Mouse (Mus musculus): ENCODE measurements around the gene Fbxo33. TPM values are rescaled to one million over a fixed set of nuclear protein-coding genes. Genes with fewer than 3 reads are reported as not detected.

The Fbxo33 gene
- total RNA-seq, 2 experiments from 2014 or later, result 74.9 to 91.7 TPM

- no peak for DNase-seq (ENCODE audit: low spot score in 2 of 2)
These were observed 20.2 kb downstream of the Fbxo33 start for GRCm38 (mm10) chr12:59199361-59199760.

DNA sequence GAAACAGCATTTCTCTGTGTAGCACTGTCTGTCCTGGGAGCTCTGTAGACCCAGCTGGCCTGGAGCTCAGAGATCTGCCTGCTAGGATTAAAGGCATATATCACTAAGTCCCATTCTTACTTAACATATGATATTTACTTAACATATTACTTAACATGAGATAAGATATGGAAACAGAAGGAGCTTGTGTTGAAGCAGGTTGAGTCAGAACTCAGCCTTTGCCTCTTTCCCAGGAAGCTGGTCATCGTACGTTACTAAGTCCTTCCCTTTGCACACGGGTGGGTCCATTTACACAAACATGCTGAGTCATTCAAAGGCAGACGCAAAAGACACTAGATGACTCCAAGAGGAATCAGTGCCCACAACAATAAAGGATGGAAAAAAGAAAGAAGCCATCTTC is 20.8 kb downstream of the Fbxo33 start:
- DNase-seq (ENCODE audit: low spot score in 2 of 2), result no peak

GRCm38 (mm10) chr12:59195941-59196340 is 23.6 kb downstream of the Fbxo33 start:
- no peak for DNase-seq (ENCODE audit: low spot score in 2 of 2)

DNA sequence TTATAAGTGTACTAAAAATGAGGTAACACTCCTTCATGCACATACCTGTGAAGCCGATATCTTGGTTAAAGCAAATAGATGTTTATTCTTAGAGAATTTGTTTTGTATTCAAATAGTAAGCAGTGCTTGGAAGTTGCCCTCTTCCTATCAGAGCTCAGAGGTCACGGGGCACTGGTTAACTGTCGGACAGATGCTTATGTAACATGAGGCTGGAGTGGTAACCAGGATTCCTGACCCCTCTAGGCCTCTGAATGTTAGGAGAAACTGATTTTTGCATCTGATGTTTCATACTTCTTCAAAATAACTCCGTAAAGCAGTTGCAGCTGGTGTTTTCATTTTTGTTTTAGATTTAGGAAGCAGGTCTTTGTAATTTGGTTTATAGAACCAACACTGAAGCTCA is 24.5 kb downstream of the Fbxo33 start:
- no peak for DNase-seq (ENCODE audit: low spot score in 2 of 2)

DNA sequence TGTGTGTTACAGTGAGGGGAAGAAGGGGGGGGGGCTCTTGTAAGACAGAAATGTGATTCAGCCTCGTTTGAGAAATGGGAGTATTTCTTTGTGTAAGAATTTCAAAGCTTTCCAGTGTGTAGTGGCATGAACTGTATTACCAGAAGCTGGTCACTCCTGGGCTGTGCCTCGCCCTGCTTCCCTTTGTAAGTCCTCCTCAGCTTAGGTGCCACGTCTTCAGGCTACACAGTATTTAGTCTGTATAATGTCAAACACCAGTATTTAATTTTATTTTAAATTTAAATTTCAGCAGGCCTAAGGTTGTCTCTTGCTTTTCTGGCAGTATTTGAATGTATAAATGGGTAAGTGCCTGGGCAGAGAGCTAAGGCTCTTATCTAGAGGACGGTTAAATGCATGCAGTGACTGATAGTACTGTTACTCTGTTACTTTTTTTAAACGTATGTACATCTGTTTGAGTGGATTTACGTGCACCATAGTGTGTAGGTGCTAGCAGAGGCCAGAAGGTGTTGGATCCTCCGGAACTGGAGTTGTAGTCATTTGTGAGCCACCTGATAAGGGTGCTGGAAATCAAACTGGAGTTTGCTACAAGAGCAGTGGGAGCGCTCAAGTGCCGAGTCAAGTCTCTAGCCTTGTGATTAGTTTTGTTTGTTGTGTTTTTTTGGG is 25.1 kb downstream of the Fbxo33 start:
- DNase-seq (ENCODE audit: low spot score in 2 of 2), result no peak

- DNase-seq (ENCODE audit: low spot score in 2 of 2), result no peak
These were observed 25.9 kb downstream of the Fbxo33 start for GRCm38 (mm10) chr12:59193637-59194036.

DNA sequence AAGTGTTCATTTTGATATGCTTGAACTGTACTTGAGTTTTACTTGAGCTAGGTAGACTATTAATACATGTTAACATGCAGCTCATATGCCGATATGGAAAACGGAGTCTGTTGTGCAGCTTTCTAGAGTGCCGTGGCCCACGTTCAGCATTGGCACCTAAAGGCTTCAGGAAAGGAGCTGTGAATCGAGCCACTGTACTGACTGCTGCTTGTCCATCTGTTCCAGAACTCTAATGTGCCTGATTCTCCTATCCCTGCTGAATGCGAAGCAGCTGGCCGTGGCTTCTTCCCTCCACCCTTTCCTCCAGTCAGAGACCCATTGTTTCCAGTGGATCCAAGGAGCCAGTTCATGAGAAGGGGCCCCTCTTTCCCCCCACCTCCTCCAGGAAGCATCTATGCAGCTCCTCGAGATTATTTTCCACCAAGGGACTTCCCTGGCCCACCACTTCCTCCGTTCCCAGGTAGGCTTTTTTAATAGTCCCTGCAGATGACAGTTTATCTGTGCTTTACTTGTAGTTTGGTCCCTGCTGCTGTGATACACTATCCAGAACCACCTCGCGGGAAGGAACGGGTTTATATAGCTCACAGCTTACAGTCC is 31.3 kb downstream of the Fbxo33 start:
- DNase-seq (ENCODE audit: low spot score in 2 of 2), result no peak

- DNase-seq (ENCODE audit: low spot score in 2 of 2), result peak in 1 of 2 experiments; percentile 23
These were observed 41.7 kb downstream of the Fbxo33 start for GRCm38 (mm10) chr12:59177814-59178213.

DNA sequence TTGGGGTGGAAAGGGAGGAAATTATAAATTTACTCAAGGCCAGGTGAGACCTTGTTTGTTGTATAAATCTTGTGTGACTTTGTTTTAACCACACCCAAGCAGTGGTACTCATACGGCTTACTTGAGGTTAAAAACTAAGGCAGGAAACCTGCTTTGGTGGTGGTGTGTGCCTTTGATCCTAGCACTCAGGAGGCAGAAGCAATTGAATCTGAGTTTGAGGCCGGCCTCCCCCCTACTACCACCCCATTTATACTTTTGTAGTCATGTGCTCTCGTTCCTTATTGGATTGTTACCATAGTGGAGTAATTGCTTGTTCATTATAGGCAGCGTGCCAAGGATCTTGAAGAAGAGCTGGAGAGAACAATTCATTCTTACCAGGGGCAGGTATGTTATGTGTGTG is 49.6 kb downstream of the Fbxo33 start:
- no peak for DNase-seq (ENCODE audit: low spot score in 2 of 2)

DNA sequence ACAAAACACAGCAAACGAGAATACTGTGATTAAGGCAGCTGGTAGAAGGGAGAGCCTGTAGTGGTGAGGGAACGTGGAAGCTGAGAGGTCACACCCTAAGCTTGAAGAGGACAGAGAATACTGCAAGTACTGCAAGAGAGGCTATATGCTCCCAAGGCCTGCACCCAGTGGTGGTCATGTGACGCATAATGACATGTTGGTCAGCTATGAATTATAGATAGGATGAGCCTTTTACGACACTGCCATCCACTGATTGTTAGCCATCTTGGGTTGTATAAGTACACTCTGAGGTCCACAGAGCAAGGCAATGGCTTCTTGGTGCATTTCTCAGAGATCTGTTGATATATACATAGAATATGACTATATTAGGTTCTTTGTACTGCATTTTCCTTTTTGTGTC is 53.0 kb downstream of the Fbxo33 start:
- no peak for DNase-seq (ENCODE audit: low spot score in 2 of 2)

GRCm38 (mm10) chr12:59164522-59164921 is 55.0 kb downstream of the Fbxo33 start:
- no peak for DNase-seq (ENCODE audit: low spot score in 2 of 2)

GRCm38 (mm10) chr12:59162797-59163196 is 56.7 kb downstream of the Fbxo33 start:
- DNase-seq (ENCODE audit: low spot score in 2 of 2), result no peak

DNA sequence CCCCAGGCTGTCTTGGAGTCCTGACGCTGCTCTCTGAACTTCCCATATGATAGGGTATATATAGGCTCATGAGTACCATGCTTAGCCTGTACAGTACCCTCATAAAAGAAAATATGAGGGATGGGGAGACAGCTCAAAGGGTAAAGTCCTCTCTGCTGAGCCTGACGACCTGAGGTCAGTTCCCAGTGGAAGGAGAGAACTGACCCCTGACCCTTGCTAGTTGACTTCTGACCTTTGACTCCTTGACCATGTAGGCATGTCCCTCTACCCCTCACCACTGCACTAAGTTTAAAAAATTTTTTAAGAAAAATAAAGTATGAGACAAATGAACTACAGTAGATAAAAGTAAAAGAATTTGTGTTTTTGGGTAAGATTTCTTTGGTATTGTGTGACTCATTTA is 58.4 kb downstream of the Fbxo33 start:
- DNase-seq (ENCODE audit: low spot score in 2 of 2), result no peak

Small RNA genes lying within 50 kb of the gene (microRNA-seq; reads per million reads assigned to microRNA genes)
- 0 reads per million in 2 experiments for gene Gm27284

Other genes starting within 250 kb of the Fbxo33 start
- gene Sec23a, start 207.7 kb downstream of the Fbxo33 start, total RNA-seq (2021), result 100 to 1,000 TPM; 102 to 108 TPM
- 1 to 10 TPM; 6.6 to 7.6 TPM for gene Gemin2, start 206.3 kb downstream of the Fbxo33 start, total RNA-seq (2021)
- gene Trappc6b, start 158.3 kb downstream of the Fbxo33 start, total RNA-seq (2021), result 100 to 1,000 TPM; 121 to 135 TPM
- 10 to 100 TPM; 54.6 to 64.6 TPM for gene Pnn, start 152.8 kb downstream of the Fbxo33 start, total RNA-seq (2021)
- 10 to 100 TPM; 38.5 to 44.4 TPM for gene Mia2, start 123.9 kb downstream of the Fbxo33 start, total RNA-seq (2021)

Measured in left cerebral cortex, adult 18-20 months (tissue).